Mouse (Mus musculus) kidney, postnatal 0 days (tissue): ENCODE measurements around the gene Gna14. TPM values are rescaled to one million over a fixed set of nuclear protein-coding genes. Genes with fewer than 3 reads are reported as not detected.

Experiments used
- ATAC-seq: fragments of 200-750 bp; cut with Nextera tagmentation; replicated peaks from 2 replicates; pipeline ENCODE4 v1.8.0; 2017; ENCODE audit warnings: low read depth, moderate number of reproducible peaks, moderate TSS enrichment, moderate library complexity; ENCODE audit not compliant: low FRiP score
- DNase-seq: peaks from one replicate; pipeline ENCODE4 v3.0.0-alpha.2; 2016; ENCODE audit warnings: low spot score
- H3K27ac ChIP-seq: fragments of 300-500 bp; sonication (generic); 2 replicates; pipeline ENCODE4 v1.5.1; 2014; ENCODE audit warnings: mild to moderate bottlenecking
- H3K27me3 ChIP-seq: fragments of 300-500 bp; sonication (generic); 2 replicates; pipeline ENCODE4 v1.6.1; 2014; ENCODE audit warnings: low read length, mixed read lengths; ENCODE audit not compliant: insufficient read depth
- H3K36me3 ChIP-seq: fragments of 300-500 bp; sonication (generic); 2 replicates; pipeline ENCODE4 v1.6.1; 2014; ENCODE audit warnings: low read length, mixed read lengths; ENCODE audit not compliant: insufficient read depth
- H3K4me1 ChIP-seq: fragments of 300-500 bp; sonication (generic); replicated peaks from 2 replicates; pipeline ENCODE4 v1.6.1; 2014; ENCODE audit warnings: antibody characterized with exemption, low read length, mixed read lengths; ENCODE audit not compliant: insufficient read depth
- H3K4me2 ChIP-seq: fragments of 300-500 bp; sonication (generic); 2 replicates; pipeline ENCODE4 v1.6.1; 2014; ENCODE audit warnings: mild to moderate bottlenecking, low read length, moderate library complexity, mixed read lengths
- H3K4me3 ChIP-seq: fragments of 300-500 bp; sonication (generic); replicated peaks from 2 replicates; pipeline ENCODE4 v1.5.1; 2014; ENCODE audit warnings: low read depth, low read length
- H3K9ac ChIP-seq: fragments of 300-500 bp; sonication (generic); 2 replicates; pipeline ENCODE4 v1.6.1; 2014; ENCODE audit warnings: low read depth, low read length
- H3K9me3 ChIP-seq: fragments of 300-500 bp; sonication (generic); replicated peaks from 2 replicates; pipeline ENCODE4 v1.6.1; 2016; ENCODE audit warnings: low read length, inconsistent platforms, mixed read lengths
- CTCF ChIP-seq: IDR thresholded peaks from 2 replicates; pipeline ENCODE4 v1.5.1; 2016; ENCODE audit warnings: antibody characterized with exemption, low read depth, mild to moderate bottlenecking, moderate library complexity
- WGBS: fragments of 180-500 bp; shearing (Covaris S2); extraction: QIAGEN DNeasy Blood & Tissue Kit; methylation state at CpG from one replicate; pipeline ENCODE4 v1.1.7; 2014; 5-methylcytosine and 5-hydroxymethylcytosine counted together
- polyA plus RNA-seq: library from polyadenylated mRNA; unstranded; fragments of >200 nt; fragmentation: Nextera tagmentation; extraction: Ambion mirVana; gene quantifications from 2 replicates; pipeline ENCODE4 v1.2.1, GENCODE M21; 2015

The Gna14 gene
- polyA plus RNA-seq, 1 experiment from 2014 or later, result 9.8 TPM

DNA sequence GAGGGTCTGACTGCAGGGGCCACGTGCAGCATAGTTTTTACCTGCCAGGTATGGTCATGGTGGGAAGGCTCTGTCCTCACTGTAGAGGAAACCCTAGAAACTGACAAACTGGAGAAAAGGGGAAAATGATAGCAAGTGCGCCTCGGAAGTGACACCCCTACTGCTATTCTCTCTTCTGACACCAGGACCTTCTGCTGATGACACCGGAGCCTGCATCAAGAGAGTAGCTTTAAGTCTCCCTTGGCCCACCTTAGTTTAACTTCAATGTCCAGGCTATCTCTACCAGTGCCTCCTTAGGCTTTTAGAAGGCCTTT, 1.6 kb downstream of the Gna14 start:
- Histone ChIP-seq H3K4me1 (peaks cover 21% of the 10 kb centered on the region), H3K27ac (peak overlapping the region; percentile 67), H3K4me2 (peak overlapping the region; percentile 76), H3K4me3 (peak overlapping the region; percentile 44), H3K9ac (no peak overlapping the region; the same call in 1 of the 2 replicates), H3K9me3 (no peaks in the 10 kb centered on the region), H3K36me3 (no peaks in the 10 kb centered on the region), H3K27me3 (no peaks in the 10 kb centered on the region)
- DNase-seq (no peak), ATAC-seq (no peak)
- TF ChIP-seq CTCF, result no peak
- WGBS, result 76% methylated on average over 4 of the region's 4 CpGs

DNA sequence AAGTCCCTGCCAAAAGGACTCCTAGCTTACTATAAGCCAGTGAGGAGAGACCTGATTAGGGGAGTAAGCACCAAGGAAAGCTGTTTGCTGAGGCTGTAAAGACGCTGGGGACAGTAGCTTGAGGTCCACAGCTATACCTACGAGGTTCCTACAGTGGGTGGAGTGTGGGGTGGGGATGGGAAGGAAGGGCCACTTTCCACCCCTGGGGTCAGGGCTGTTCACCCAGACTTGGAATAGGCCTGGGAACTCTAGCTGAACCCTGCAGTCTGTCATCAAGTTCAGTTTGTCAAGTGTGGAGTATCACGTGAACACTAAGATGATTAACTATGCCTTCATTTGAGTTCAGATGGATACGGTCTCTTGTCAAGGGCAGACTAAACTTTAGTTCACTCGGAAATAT, 2.3 kb downstream of the Gna14 start:
- Histone ChIP-seq H3K9ac (no peak overlapping the region), H3K27me3 (no peaks in the 10 kb centered on the region), H3K27ac (peak overlapping the region; percentile 67), H3K4me2 (peak overlapping the region; percentile 76; the same call in 1 of the 2 replicates), H3K9me3 (no peaks in the 10 kb centered on the region), H3K36me3 (no peaks in the 10 kb centered on the region), H3K4me3 (peak overlapping the region; percentile 44; the same call in 1 of the 2 replicates), H3K4me1 (peaks cover 21% of the 10 kb centered on the region)
- ATAC-seq, result peak; percentile 27; the same call in 1 of the 2 replicates
- no peak for DNase-seq
- WGBS, result 50% methylated on average over 5 of the region's 5 CpGs
- TF ChIP-seq CTCF, result no peak

- ATAC-seq (peak; percentile 43), DNase-seq (peak; percentile 79)
- H3K9me3 ChIP-seq, result no peaks in the 10 kb centered on the region
- H3K4me3 ChIP-seq, result no peak overlapping the region
- H3K27ac ChIP-seq, result peak overlapping the region; percentile 77; the same call in 1 of the 2 replicates
- H3K9ac ChIP-seq, result no peak overlapping the region
- H3K4me2 ChIP-seq, result no peak overlapping the region
- TF ChIP-seq CTCF, result no peak
- H3K27me3 ChIP-seq, result no peaks in the 10 kb centered on the region
- no peaks in the 10 kb centered on the region for H3K36me3 ChIP-seq
- WGBS, result 45% methylated on average over 4 of the region's 4 CpGs
- H3K4me1 ChIP-seq, result peaks cover 21% of the 10 kb centered on the region
Observed at GRCm38 (mm10) chr19:16439278-16439677, 3.7 kb downstream of the Gna14 start.

DNA sequence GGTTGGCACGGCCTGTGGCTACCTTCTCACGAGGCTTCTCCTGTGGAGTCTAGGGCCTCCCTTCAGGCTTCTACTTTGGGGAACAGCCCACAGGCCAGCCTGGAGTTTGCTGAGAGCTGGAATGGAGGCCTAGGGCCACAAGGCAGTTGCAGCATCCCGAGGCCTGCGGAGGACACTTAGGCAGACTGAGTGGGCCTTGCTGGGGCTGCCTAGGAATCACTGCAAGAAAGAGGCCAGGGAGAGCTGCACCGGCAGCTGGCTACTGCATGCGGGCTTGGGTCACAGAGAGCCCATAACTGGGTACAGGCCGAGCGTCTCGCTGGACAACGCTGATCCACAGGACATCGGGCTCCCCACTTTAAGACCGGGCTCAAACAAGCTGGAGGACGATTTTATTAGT, 4.3 kb downstream of the Gna14 start:
- no peak overlapping the region for H3K9ac ChIP-seq

DNA sequence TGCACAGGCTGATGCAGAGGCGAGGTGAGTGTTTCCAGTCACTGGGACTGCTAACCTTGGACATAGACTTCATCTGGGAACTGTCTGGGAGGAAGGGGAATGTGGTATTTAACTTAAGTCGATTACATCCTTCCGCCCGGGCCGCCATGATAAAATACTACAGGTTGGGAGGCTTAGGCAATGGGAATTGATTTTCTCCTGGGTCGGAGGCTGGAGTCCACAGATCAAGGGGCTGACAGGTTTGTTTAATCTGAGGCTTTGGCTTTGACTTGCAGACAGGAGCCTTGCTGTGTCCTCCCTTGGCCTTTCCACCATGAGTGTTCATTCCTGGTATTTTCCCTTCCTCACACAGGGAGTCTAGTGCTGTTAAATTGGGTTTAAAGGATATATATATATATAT, 5.8 kb downstream of the Gna14 start:
- H3K4me3 ChIP-seq, result no peak overlapping the region
- ATAC-seq, result no peak
- H3K27ac ChIP-seq, result no peak overlapping the region
- H3K27me3 ChIP-seq, result no peaks in the 10 kb centered on the region
- H3K9ac ChIP-seq, result no peak overlapping the region
- H3K36me3 ChIP-seq, result no peaks in the 10 kb centered on the region
- H3K4me2 ChIP-seq, result no peak overlapping the region
- WGBS, result 81% methylated on average over 6 of the region's 6 CpGs
- DNase-seq, result no peak
- no peaks in the 10 kb centered on the region for H3K9me3 ChIP-seq
- peaks cover 11% of the 10 kb centered on the region; the same call in 1 of the 2 replicates for H3K4me1 ChIP-seq
- no peak for TF ChIP-seq CTCF

More for the DNA sequence above, 4.3 kb downstream of the Gna14 start:
- Histone ChIP-seq H3K9me3 (no peaks in the 10 kb centered on the region), H3K4me1 (peaks cover 21% of the 10 kb centered on the region), H3K4me2 (0 out of 2 replicates have a peak overlapping the region, but pooled peaks have one; percentile 5), H3K27me3 (no peaks in the 10 kb centered on the region), H3K27ac (peak overlapping the region; percentile 77; the same call in 1 of the 2 replicates), H3K4me3 (no peak overlapping the region), H3K36me3 (no peaks in the 10 kb centered on the region)
- 51% methylated on average over 13 of the region's 13 CpGs for WGBS
- DNase-seq (no peak), ATAC-seq (no peak)
- TF ChIP-seq CTCF, result no peak

DNA sequence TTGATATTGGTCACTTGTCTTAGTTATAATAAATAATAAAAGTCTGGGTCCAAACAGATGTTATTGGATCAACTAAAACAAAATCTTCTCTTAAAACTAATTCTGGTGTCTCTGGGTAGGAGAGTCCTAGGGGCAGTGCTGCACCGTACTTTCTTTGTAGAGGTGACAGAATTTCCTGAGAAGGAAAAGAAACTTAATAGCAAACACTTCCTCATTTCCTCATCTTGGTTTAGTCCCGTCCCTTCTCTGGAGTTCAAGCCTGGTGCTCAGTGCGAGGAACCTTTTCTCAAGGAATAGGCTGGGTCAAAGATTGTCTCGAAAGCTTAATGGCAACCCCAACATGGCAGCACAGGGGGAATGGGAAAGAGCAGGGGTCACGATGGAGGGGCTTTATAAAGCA, 7.8 kb downstream of the Gna14 start:
- H3K4me2 ChIP-seq, result no peak overlapping the region
- no peak overlapping the region for H3K4me3 ChIP-seq
- no peaks in the 10 kb centered on the region for H3K9me3 ChIP-seq
- 74% methylated on average over 5 of the region's 5 CpGs for WGBS
- H3K27me3 ChIP-seq, result no peaks in the 10 kb centered on the region
- H3K9ac ChIP-seq, result no peak overlapping the region
- DNase-seq, result no peak
- H3K27ac ChIP-seq, result no peak overlapping the region
- ATAC-seq, result no peak
- TF ChIP-seq CTCF, result no peak
- peaks cover 12% of the 10 kb centered on the region; the same call in 1 of the 2 replicates for H3K4me1 ChIP-seq
- no peaks in the 10 kb centered on the region for H3K36me3 ChIP-seq

GRCm38 (mm10) chr19:16446612-16447011, 11.1 kb downstream of the Gna14 start:
- Histone ChIP-seq H3K4me2 (no peak overlapping the region), H3K9ac (no peak overlapping the region), H3K36me3 (no peaks in the 10 kb centered on the region), H3K4me3 (no peak overlapping the region), H3K4me1 (0 out of 2 replicates have a peak, but pooled peaks cover 6% of the 10 kb centered on the region), H3K27ac (no peak overlapping the region), H3K27me3 (no peaks in the 10 kb centered on the region), H3K9me3 (no peaks in the 10 kb centered on the region)
- ATAC-seq (no peak), DNase-seq (no peak)
- WGBS, result 86% methylated on average over 6 of the region's 6 CpGs
- TF ChIP-seq CTCF, result no peak
